Mouse (Mus musculus) intestine, postnatal 0 days (tissue): ENCODE measurements around the gene Ninl. TPM values are rescaled to one million over a fixed set of nuclear protein-coding genes. Genes with fewer than 3 reads are reported as not detected.
A peak's percentile ranks its signal among the peaks of the same experiment; 100 is the strongest.

Experiments used
- ATAC-seq: fragments of 200-750 bp; cut with Nextera tagmentation; 2 replicates; pipeline ENCODE4 v1.8.0; 2017; ENCODE audit warnings: mild to moderate bottlenecking, moderate TSS enrichment, moderate library complexity
- H3K27ac ChIP-seq: fragments of 300-500 bp; sonication (generic); 2 replicates; pipeline ENCODE4 v1.5.1; 2014; ENCODE audit warnings: mild to moderate bottlenecking, low read depth, low read length, moderate library complexity
- H3K27me3 ChIP-seq: fragments of 300-500 bp; sonication (generic); replicated peaks from 2 replicates; pipeline ENCODE4 v1.6.1; 2014; ENCODE audit warnings: low read length, mixed read lengths; ENCODE audit not compliant: control insufficient read depth, insufficient read depth
- H3K36me3 ChIP-seq: fragments of 300-500 bp; sonication (generic); 2 replicates; pipeline ENCODE4 v1.6.1; 2014; ENCODE audit warnings: mild to moderate bottlenecking, moderate library complexity; ENCODE audit not compliant: control insufficient read depth, insufficient read depth
- H3K4me1 ChIP-seq: fragments of 300-500 bp; sonication (generic); replicated peaks from 2 replicates; pipeline ENCODE4 v1.6.1; 2014; ENCODE audit warnings: antibody characterized with exemption, low read length, mixed read lengths; ENCODE audit not compliant: control insufficient read depth, insufficient read depth
- H3K4me2 ChIP-seq: fragments of 300-500 bp; sonication (generic); replicated peaks from 2 replicates; pipeline ENCODE4 v1.6.1; 2014; ENCODE audit warnings: low read depth, mild to moderate bottlenecking, moderate library complexity
- H3K4me3 ChIP-seq: fragments of 300-500 bp; sonication (generic); 2 replicates; pipeline ENCODE4 v1.5.1; 2014; ENCODE audit warnings: low read depth, low read length
- H3K9ac ChIP-seq: fragments of 300-500 bp; sonication (generic); 2 replicates; pipeline ENCODE4 v1.6.1; 2014; ENCODE audit warnings: mild to moderate bottlenecking, low read depth, low read length
- H3K9me3 ChIP-seq: fragments of 300-500 bp; sonication (generic); 2 replicates; pipeline ENCODE4 v1.6.1; 2016; ENCODE audit warnings: mixed run types; ENCODE audit not compliant: control insufficient read depth
- CTCF ChIP-seq: sonication (generic); IDR thresholded peaks from 2 replicates; pipeline ENCODE4 v1.5.1; 2016; ENCODE audit warnings: low read depth, mild to moderate bottlenecking, control low read depth, antibody characterized with exemption, moderate library complexity
- WGBS: fragments of 180-500 bp; shearing (Covaris S2); extraction: QIAGEN DNeasy Blood & Tissue Kit; methylation state at CpG from one replicate; pipeline ENCODE4 v1.1.7; 2014; 5-methylcytosine and 5-hydroxymethylcytosine counted together
- polyA plus RNA-seq: library from polyadenylated mRNA; unstranded; fragments of >200 nt; fragmentation: Nextera tagmentation; extraction: Ambion mirVana; gene quantifications from 2 replicates; pipeline ENCODE4 v1.2.1, GENCODE M21; 2015

Ninl gene
- polyA plus RNA-seq, 1 experiment from 2014 or later = 1.5 TPM

DNA sequence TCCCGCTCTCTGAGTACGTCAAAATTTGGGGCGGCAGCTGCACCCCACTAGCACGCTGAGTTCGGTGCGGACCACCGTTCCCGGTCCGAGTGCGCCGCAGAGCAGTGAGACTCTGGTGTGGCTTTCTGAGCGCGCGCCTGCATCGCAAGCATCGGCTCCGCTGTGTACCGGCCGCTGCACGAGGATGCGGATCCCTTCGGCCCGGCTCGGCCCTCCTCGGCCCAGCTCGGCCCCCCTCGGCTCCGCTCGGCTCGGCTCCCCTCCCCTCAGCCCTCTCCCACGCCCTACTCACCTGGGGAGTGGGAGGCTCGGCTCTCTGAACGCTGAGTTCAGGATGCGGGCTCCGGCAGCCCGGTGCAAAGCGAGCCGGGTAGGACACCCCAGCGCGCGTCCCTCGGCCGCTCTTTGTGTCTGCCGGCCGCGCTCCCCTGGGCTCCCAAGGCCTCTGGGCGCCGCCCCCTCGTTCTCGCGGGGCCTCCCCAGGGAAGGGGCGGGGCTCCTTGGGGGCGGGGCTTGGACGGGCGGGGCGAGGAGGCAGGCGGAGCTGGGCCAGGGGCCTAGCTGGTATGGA is 30.2 kb downstream of the Ninl start:
- H3K27me3 ChIP-seq = 0 out of 2 replicates have a peak, but pooled peaks cover 13% of the 10 kb centered on the region
- peak; percentile 92 for ATAC-seq
- 0 out of 2 replicates have a peak, but pooled peaks cover 5% of the 10 kb centered on the region for H3K4me1 ChIP-seq
- WGBS = 0% methylated on average over 51 of the region's 57 CpGs
- peak overlapping the region; percentile 93 for H3K4me2 ChIP-seq
- peak overlapping the region; percentile 78 for H3K9ac ChIP-seq
- H3K27ac ChIP-seq = no peak overlapping the region
- no peak for TF ChIP-seq CTCF
- no peaks in the 10 kb centered on the region for H3K9me3 ChIP-seq
- peak overlapping the region; percentile 66 for H3K4me3 ChIP-seq
- no peaks in the 10 kb centered on the region for H3K36me3 ChIP-seq

- Histone ChIP-seq H3K4me1 (0 out of 2 replicates have a peak, but pooled peaks cover 5% of the 10 kb centered on the region), H3K27me3 (0 out of 2 replicates have a peak, but pooled peaks cover 13% of the 10 kb centered on the region), H3K9me3 (no peaks in the 10 kb centered on the region), H3K4me3 (peak overlapping the region; percentile 66), H3K4me2 (peak overlapping the region; percentile 93), H3K9ac (peak overlapping the region; percentile 78), H3K36me3 (no peaks in the 10 kb centered on the region), H3K27ac (no peak overlapping the region)
- TF ChIP-seq CTCF = no peak
- no peak for ATAC-seq
- under 1% methylated on average over 21 of the region's 21 CpGs for WGBS
Measured at GRCm38 (mm10) chr2:151008517-151008932, 30.7 kb downstream of the Ninl start.

GRCm38 (mm10) chr2:151008006-151008405 is 31.2 kb downstream of the Ninl start:
- TF ChIP-seq CTCF = no peak
- no peak for ATAC-seq
- 35% methylated on average over 6 of the region's 6 CpGs for WGBS

GRCm38 (mm10) chr2:151006281-151006945 is 32.8 kb downstream of the Ninl start:
- H3K4me1 ChIP-seq = 0 out of 2 replicates have a peak, but pooled peaks cover 5% of the 10 kb centered on the region
- no peaks in the 10 kb centered on the region for H3K36me3 ChIP-seq
- ATAC-seq = no peak
- 81% methylated on average over 5 of the region's 5 CpGs for WGBS
- TF ChIP-seq CTCF = no peak
- no peak overlapping the region for H3K27ac ChIP-seq
- H3K27me3 ChIP-seq = 0 out of 2 replicates have a peak, but pooled peaks cover 13% of the 10 kb centered on the region
- H3K9me3 ChIP-seq = no peaks in the 10 kb centered on the region
- H3K9ac ChIP-seq = no peak overlapping the region
- H3K4me3 ChIP-seq = no peak overlapping the region
- no peak overlapping the region for H3K4me2 ChIP-seq

More at GRCm38 (mm10) chr2:151008006-151008405, 31.2 kb downstream of the Ninl start:
- no peaks in the 10 kb centered on the region for H3K9me3 ChIP-seq
- peak overlapping the region; percentile 93 for H3K4me2 ChIP-seq
- 0 out of 2 replicates have a peak, but pooled peaks cover 5% of the 10 kb centered on the region for H3K4me1 ChIP-seq
- 0 out of 2 replicates have a peak, but pooled peaks cover 13% of the 10 kb centered on the region for H3K27me3 ChIP-seq
- no peak overlapping the region for H3K27ac ChIP-seq
- H3K36me3 ChIP-seq = no peaks in the 10 kb centered on the region
- H3K4me3 ChIP-seq = peak overlapping the region; percentile 66
- no peak overlapping the region for H3K9ac ChIP-seq

DNA sequence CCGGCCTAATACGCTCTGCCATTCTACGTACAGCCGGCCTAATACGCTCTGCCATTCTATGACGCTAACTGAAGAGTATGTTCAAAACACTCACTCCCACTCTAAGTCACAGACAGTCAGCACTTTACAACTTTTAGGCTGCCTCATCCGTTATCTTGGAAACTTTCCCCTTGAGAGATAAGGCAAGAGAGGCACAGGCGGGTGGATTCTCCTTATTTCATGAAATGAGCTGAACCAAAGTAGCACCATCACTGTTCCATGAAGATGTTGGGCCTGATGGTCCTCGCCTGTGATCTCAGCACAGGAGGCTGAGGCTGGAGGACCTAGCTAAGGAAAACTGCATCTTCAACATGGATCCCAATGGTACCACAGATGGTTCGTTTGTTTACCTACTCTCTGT is 34.8 kb downstream of the Ninl start:
- H3K4me3 ChIP-seq = no peak overlapping the region
- 0 out of 2 replicates have a peak, but pooled peaks cover 13% of the 10 kb centered on the region for H3K27me3 ChIP-seq
- WGBS = 86% methylated on average over 10 of the region's 10 CpGs
- ATAC-seq = no peak
- 0 out of 2 replicates have a peak, but pooled peaks cover 5% of the 10 kb centered on the region for H3K4me1 ChIP-seq
- H3K36me3 ChIP-seq = no peaks in the 10 kb centered on the region
- H3K27ac ChIP-seq = no peak overlapping the region
- no peaks in the 10 kb centered on the region for H3K9me3 ChIP-seq
- no peak for TF ChIP-seq CTCF
- H3K9ac ChIP-seq = no peak overlapping the region
- no peak overlapping the region for H3K4me2 ChIP-seq

DNA sequence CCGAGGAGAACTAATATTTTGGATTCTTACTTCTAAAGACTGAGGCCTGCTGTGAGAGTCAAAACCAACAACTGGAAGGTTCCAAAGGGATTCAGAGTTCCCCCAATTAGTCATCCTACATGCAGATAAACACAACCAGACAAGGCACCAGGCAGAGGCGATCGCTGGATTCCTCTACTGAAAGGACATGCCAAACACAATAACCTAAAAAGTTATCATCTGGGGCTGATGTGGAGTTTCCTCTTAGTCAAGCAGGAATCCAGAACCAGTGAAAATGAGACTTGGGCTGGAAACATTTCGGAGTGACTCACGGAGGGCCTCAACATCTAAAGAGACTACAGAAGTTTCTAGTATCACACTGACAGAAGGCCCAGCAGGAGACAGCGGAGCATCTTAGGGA is 35.4 kb downstream of the Ninl start:
- peaks cover 4% of the 10 kb centered on the region; the same call in 1 of the 2 replicates for H3K4me1 ChIP-seq
- H3K4me2 ChIP-seq = no peak overlapping the region
- no peaks in the 10 kb centered on the region for H3K9me3 ChIP-seq
- no peaks in the 10 kb centered on the region for H3K36me3 ChIP-seq
- ATAC-seq = no peak
- 70% methylated on average over 6 of the region's 6 CpGs for WGBS
- H3K27me3 ChIP-seq = 0 out of 2 replicates have a peak, but pooled peaks cover 7% of the 10 kb centered on the region
- H3K4me3 ChIP-seq = no peak overlapping the region
- no peak for TF ChIP-seq CTCF
- no peak overlapping the region; the same call in 1 of the 2 replicates for H3K9ac ChIP-seq
- no peak overlapping the region for H3K27ac ChIP-seq
